Mouse (Mus musculus) ZHBTc4 (cell line): ENCODE measurements around the gene Psmd3.

Source experiments
- DNase-seq: peaks from one replicate; pipeline ENCODE4 v3.0.0-alpha.2; 2011; ENCODE audit warnings: low read depth, low spot score

The Psmd3 gene

DNA sequence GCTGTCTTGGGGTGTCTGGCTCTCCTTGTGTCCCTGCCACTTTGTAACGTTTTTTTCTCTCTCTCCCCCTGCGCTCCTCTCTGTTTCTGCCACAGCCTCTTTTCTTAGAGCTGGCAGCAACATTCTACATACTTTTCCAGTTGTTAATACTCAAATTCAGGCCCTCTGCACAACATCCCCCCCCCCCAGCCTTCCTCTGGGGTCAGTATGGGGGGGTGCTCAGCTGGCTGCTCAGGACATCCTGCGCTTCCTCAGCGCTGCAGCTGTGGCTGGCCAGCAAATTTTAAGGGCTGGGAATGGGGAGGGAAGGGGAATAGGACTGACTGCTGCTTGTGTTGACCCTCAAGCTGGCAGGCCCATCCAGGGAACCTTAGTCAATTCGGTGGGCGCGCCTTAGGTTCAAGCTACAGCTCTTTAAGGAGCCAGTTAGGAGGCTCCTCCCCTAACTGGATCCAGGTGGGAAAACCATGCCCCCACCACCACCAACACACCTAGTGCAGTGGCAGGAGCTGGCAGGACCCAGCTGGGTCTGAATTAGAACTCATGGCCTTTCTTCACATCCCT is 62.2 kb downstream of the Psmd3 start:
- no peak for DNase-seq
